In genomic region chr4:155832321-155832720, GRCm38 (mm10) we compare ENCODE assay signal across 8 mouse cellular contexts. TPM values are rescaled to one million over a fixed set of nuclear protein-coding genes. Genes with fewer than 3 reads are reported as not detected.
DNase-seq lines count a peak whose midpoint lies in the region; ATAC-seq lines count a peak whose summit lies in the region.

No protein-coding gene starts in this region.

- H3K36me3 ChIP-seq in kidney, embryonic 16.5 days (ENCODE audit: insufficient read depth, low read length): 0 out of 2 replicates have a peak, but pooled peaks cover 7% of the 10 kb centered on the region
- peaks cover 47% of the 10 kb centered on the region for H3K36me3 ChIP-seq in embryonic facial prominence, embryonic 10.5 days (replicated peaks)
- peaks cover 25% of the 10 kb centered on the region; the same call in 1 of the 2 replicates for H3K36me3 ChIP-seq in hindbrain, embryonic 14.5 days (replicated peaks; ENCODE audit: control insufficient read depth, insufficient read depth)
- no peaks in the 10 kb centered on the region for H3K36me3 ChIP-seq in midbrain, embryonic 16.5 days (ENCODE audit: control insufficient read depth, insufficient read depth, low read length)

- H3K4me3 ChIP-seq in kidney, embryonic 16.5 days (ENCODE audit: low read length): peak overlapping the region; percentile 93
- H3K4me3 ChIP-seq in embryonic facial prominence, embryonic 10.5 days: peak overlapping the region; percentile 93
- H3K4me3 ChIP-seq in hindbrain, embryonic 14.5 days (replicated peaks; ENCODE audit: low read length): peak overlapping the region; percentile 64
- peak overlapping the region; percentile 77 for H3K4me3 ChIP-seq in midbrain, embryonic 16.5 days (ENCODE audit: low read depth, low read length)

- no peaks in the 10 kb centered on the region; the same call in 1 of the 2 replicates for H3K9me3 ChIP-seq in kidney, embryonic 16.5 days (ENCODE audit: low read length)
- H3K9me3 ChIP-seq in embryonic facial prominence, embryonic 10.5 days: no peaks in the 10 kb centered on the region
- no peaks in the 10 kb centered on the region for H3K9me3 ChIP-seq in hindbrain, embryonic 14.5 days (ENCODE audit: control insufficient read depth, low read length)
- H3K9me3 ChIP-seq in midbrain, embryonic 16.5 days (replicated peaks; ENCODE audit: control insufficient read depth, low read length, poor library complexity, severe bottlenecking): no peaks in the 10 kb centered on the region

- H3K9ac ChIP-seq in kidney, embryonic 16.5 days (replicated peaks; ENCODE audit: low read length): peak overlapping the region; percentile 90
- peak overlapping the region; percentile 89 for H3K9ac ChIP-seq in hindbrain, embryonic 14.5 days
- peak overlapping the region; percentile 86 for H3K9ac ChIP-seq in midbrain, embryonic 16.5 days (ENCODE audit: low read depth, low read length)

- no peaks in the 10 kb centered on the region for H3K27me3 ChIP-seq in kidney, embryonic 16.5 days (ENCODE audit: insufficient read depth, low read length)
- no peaks in the 10 kb centered on the region for H3K27me3 ChIP-seq in embryonic facial prominence, embryonic 10.5 days (replicated peaks; ENCODE audit: low read depth, poor library complexity, severe bottlenecking)
- no peaks in the 10 kb centered on the region for H3K27me3 ChIP-seq in hindbrain, embryonic 14.5 days (ENCODE audit: control insufficient read depth, insufficient read depth, low read length)
- H3K27me3 ChIP-seq in midbrain, embryonic 16.5 days (ENCODE audit: control insufficient read depth, insufficient read depth, low read depth, low read length): no peaks in the 10 kb centered on the region

- DNase-seq in kidney, postnatal 10 days: no peak
- DNase-seq in embryonic facial prominence, embryonic 10.5 days (ENCODE audit: low spot score): no peak
- no peak for DNase-seq in hindbrain, embryonic 14.5 days (ENCODE audit: low spot score)
- DNase-seq in embryo, embryonic 9.5 days (ENCODE audit: extremely low spot score): no peak
- DNase-seq in adrenal gland, postnatal 36 days: no peak
- no peak for DNase-seq in layer of hippocampus, adult 9-10 months (ENCODE audit: low spot score)

- H3K27ac ChIP-seq in kidney, embryonic 16.5 days (ENCODE audit: low read length): peak overlapping the region; percentile 94; the same call in 1 of the 2 replicates
- H3K27ac ChIP-seq in embryonic facial prominence, embryonic 10.5 days (replicated peaks): peak overlapping the region; percentile 86
- H3K27ac ChIP-seq in hindbrain, embryonic 14.5 days: peak overlapping the region; percentile 89; the same call in 1 of the 2 replicates
- H3K27ac ChIP-seq in midbrain, embryonic 16.5 days (ENCODE audit: low read length): no peak overlapping the region

- no peak for ATAC-seq in kidney, embryonic 16.5 days (ENCODE audit: low FRiP score, low TSS enrichment)
- no peak for ATAC-seq in hindbrain, embryonic 14.5 days (ENCODE audit: low FRiP score)
- no peak for ATAC-seq in midbrain, embryonic 16.5 days

- peak overlapping the region; percentile 96 for H3K4me2 ChIP-seq in kidney, embryonic 16.5 days (replicated peaks; ENCODE audit: low read depth, low read length)
- peak overlapping the region; percentile 99 for H3K4me2 ChIP-seq in hindbrain, embryonic 14.5 days (replicated peaks)
- H3K4me2 ChIP-seq in midbrain, embryonic 16.5 days (ENCODE audit: low read length): peak overlapping the region; percentile 96

- peaks cover 22% of the 10 kb centered on the region for H3K4me1 ChIP-seq in kidney, embryonic 16.5 days (ENCODE audit: insufficient read depth, low read length)
- H3K4me1 ChIP-seq in embryonic facial prominence, embryonic 10.5 days: peaks cover 24% of the 10 kb centered on the region
- peaks cover 19% of the 10 kb centered on the region for H3K4me1 ChIP-seq in hindbrain, embryonic 14.5 days (replicated peaks; ENCODE audit: control insufficient read depth, insufficient read depth, low read length)
- peaks cover 17% of the 10 kb centered on the region for H3K4me1 ChIP-seq in midbrain, embryonic 16.5 days (ENCODE audit: control insufficient read depth, insufficient read depth, low read length)

- WGBS in kidney, embryonic 16.5 days: 50% methylated on average over 10 of the region's 10 CpGs
- 56% methylated on average over 10 of the region's 10 CpGs for WGBS in embryonic facial prominence, embryonic 10.5 days
- 61% methylated on average over 10 of the region's 10 CpGs for WGBS in hindbrain, embryonic 14.5 days
- 54% methylated on average over 10 of the region's 10 CpGs for WGBS in midbrain, embryonic 16.5 days

RNA-seq across cellular contexts. Expression of gene Aurkaip1, which starts 1.2 kb away (rescaled TPM):
- polyA plus RNA-seq in kidney, embryonic 16.5 days (2015; fragmentation: Nextera tagmentation; extraction: Ambion mirVana): 143 and 157 TPM in 2 replicates
- 170 and 178 TPM in 2 replicates for polyA plus RNA-seq in embryonic facial prominence, embryonic 10.5 days (2016; fragmentation: Nextera tagmentation; extraction: Ambion mirVana)
- 114 and 126 TPM in 2 replicates for polyA plus RNA-seq in hindbrain, embryonic 14.5 days (2014; fragmentation: Nextera tagmentation; extraction: Ambion mirVana)
- polyA plus RNA-seq in midbrain, embryonic 16.5 days (2015; fragmentation: Nextera tagmentation; extraction: Ambion mirVana): 131 and 134 TPM in 2 replicates
- 100 to 1,000 TPM; 140 to 170 TPM for total RNA-seq in adrenal gland, postnatal 36 days (2021)

RNA-seq across cellular contexts. Expression of gene Mxra8, which starts 7.2 kb away (rescaled TPM):
- 119 and 125 TPM in 2 replicates for polyA plus RNA-seq in kidney, embryonic 16.5 days (2015; fragmentation: Nextera tagmentation; extraction: Ambion mirVana)
- polyA plus RNA-seq in embryonic facial prominence, embryonic 10.5 days (2016; fragmentation: Nextera tagmentation; extraction: Ambion mirVana): 43.6 and 43.9 TPM in 2 replicates
- 24.5 and 25.8 TPM in 2 replicates for polyA plus RNA-seq in hindbrain, embryonic 14.5 days (2014; fragmentation: Nextera tagmentation; extraction: Ambion mirVana)
- polyA plus RNA-seq in midbrain, embryonic 16.5 days (2015; fragmentation: Nextera tagmentation; extraction: Ambion mirVana): 16.9 and 21.1 TPM in 2 replicates
- total RNA-seq in adrenal gland, postnatal 36 days (2021): 10 to 100 TPM; 40.2 to 47.0 TPM

RNA-seq across cellular contexts. Expression of gene Dvl1, which starts 14.9 kb away (rescaled TPM):
- 5.5 and 6.3 TPM in 2 replicates for polyA plus RNA-seq in kidney, embryonic 16.5 days (2015; fragmentation: Nextera tagmentation; extraction: Ambion mirVana)
- polyA plus RNA-seq in embryonic facial prominence, embryonic 10.5 days (2016; fragmentation: Nextera tagmentation; extraction: Ambion mirVana): 4.3 and 5.0 TPM in 2 replicates
- polyA plus RNA-seq in hindbrain, embryonic 14.5 days (2014; fragmentation: Nextera tagmentation; extraction: Ambion mirVana): 13.6 and 15.6 TPM in 2 replicates
- polyA plus RNA-seq in midbrain, embryonic 16.5 days (2015; fragmentation: Nextera tagmentation; extraction: Ambion mirVana): 10.3 and 11.0 TPM in 2 replicates
- total RNA-seq in adrenal gland, postnatal 36 days (2021): 10 to 100 TPM; 61.2 to 61.7 TPM

RNA-seq across cellular contexts. Expression of gene Ccnl2, which starts 20.0 kb away (rescaled TPM):
- 168 and 179 TPM in 2 replicates for polyA plus RNA-seq in kidney, embryonic 16.5 days (2015; fragmentation: Nextera tagmentation; extraction: Ambion mirVana)
- 179 and 187 TPM in 2 replicates for polyA plus RNA-seq in embryonic facial prominence, embryonic 10.5 days (2016; fragmentation: Nextera tagmentation; extraction: Ambion mirVana)
- polyA plus RNA-seq in hindbrain, embryonic 14.5 days (2014; fragmentation: Nextera tagmentation; extraction: Ambion mirVana): 131 and 133 TPM in 2 replicates
- polyA plus RNA-seq in midbrain, embryonic 16.5 days (2015; fragmentation: Nextera tagmentation; extraction: Ambion mirVana): 148 and 154 TPM in 2 replicates
- 100 to 1,000 TPM in 1 of 2 experiments, 10 to 100 TPM in 1; 86.3 to 122 TPM for total RNA-seq in adrenal gland, postnatal 36 days (2021)

RNA-seq across cellular contexts. Expression of gene Mrpl20, which starts 29.6 kb away (rescaled TPM):
- polyA plus RNA-seq in kidney, embryonic 16.5 days (2015; fragmentation: Nextera tagmentation; extraction: Ambion mirVana): 205 and 209 TPM in 2 replicates
- polyA plus RNA-seq in embryonic facial prominence, embryonic 10.5 days (2016; fragmentation: Nextera tagmentation; extraction: Ambion mirVana): 254 and 259 TPM in 2 replicates
- 265 and 267 TPM in 2 replicates for polyA plus RNA-seq in hindbrain, embryonic 14.5 days (2014; fragmentation: Nextera tagmentation; extraction: Ambion mirVana)
- 243 and 257 TPM in 2 replicates for polyA plus RNA-seq in midbrain, embryonic 16.5 days (2015; fragmentation: Nextera tagmentation; extraction: Ambion mirVana)
- total RNA-seq in adrenal gland, postnatal 36 days (2021): 100 to 1,000 TPM; 133 to 141 TPM
